Mouse (Mus musculus) liver, adult 2 months (tissue): ENCODE results near the gene Smim17.

Experiments used
- CTCF ChIP-seq: fragments of 200-500 bp; IDR thresholded peaks from 2 replicates; pipeline ENCODE4 v1.5.1; 2011; ENCODE audit warnings: low read depth, low read length, control low read depth
- POLR2A ChIP-seq: fragments of 200-500 bp; IDR thresholded peaks from 2 replicates; pipeline ENCODE4 v1.6.1; 2011; ENCODE audit warnings: low read length, control low read depth; ENCODE audit not compliant: insufficient read depth; ENCODE audit errors: extremely low read depth

DNA sequence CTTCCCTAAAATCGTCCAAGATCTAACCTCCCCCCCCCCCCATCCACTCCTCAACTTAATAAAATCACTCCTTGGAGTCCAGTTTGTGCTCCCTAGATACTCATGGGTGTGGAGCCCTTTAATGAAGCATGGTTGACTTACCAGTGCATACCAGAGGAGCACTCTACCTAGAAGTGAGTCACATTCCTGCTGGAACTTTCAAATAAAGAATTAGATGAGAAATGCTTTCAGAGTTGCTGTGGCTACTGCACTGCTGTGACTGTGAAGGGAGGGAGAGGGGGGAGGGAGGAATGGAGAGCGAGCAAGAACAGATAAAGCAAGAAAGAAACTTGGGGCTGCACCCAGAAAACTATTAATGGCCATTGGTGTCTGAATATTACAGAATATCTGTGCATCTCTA is 42.7 kb downstream of the Smim17 start:
- no peak for TF ChIP-seq CTCF
- no peak for TF ChIP-seq POLR2A
